Mouse (Mus musculus): Measurements from ENCODE around the gene Tmem207.

DNA sequence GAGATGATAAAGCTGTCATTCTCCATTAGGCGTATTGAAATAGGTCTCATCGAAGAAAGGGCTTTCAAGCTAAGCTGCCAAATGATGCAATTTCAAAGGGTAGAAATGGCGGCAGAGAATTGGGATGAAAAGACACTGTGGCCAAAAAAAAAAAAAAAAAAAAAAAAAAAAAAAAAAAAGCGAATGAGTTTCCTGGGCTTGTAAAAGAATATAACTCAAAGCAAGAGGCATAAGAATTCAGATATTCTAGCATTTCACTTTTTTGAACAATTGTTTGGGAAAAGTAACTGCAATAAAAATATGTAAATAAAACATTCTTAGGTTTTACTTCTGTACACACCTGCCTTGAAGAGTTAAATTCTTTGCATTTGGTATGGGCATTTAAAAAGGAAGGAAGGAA, 60.0 kb downstream of the Tmem207 start:
- TF ChIP-seq EP300 (optimal IDR thresholded peaks at IDR 0.05) (no peak), CTCF (IDR thresholded peaks at IDR 0.05; ENCODE audit: low read depth) (no peak)
